In genomic region chr15:80452425-80452824, GRCm38 (mm10) we compare ENCODE assay signal across 17 mouse cellular contexts.
DNase-seq lines count a peak whose midpoint lies in the region; ATAC-seq and TF ChIP-seq lines count a peak whose summit lies in the region.
"Had no signal": no experiment of that assay in that cellular context is flagged by ENCODE, and none has a peak within 500 bp of the region (broad histone marks: within the 10 kb centered on the region; RNA-seq: fewer than 3 reads in every experiment).

No protein-coding gene starts in this region.

- dilution Hi-C loops in CH12.LX (cut with MboI; ENCODE audit: extremely low pct_ligation_motif_present, extremely low pct_unique_long_range_greater_than_20kb, low sequenced_read_pairs): no loop called here

- H3K4me2 ChIP-seq in heart, embryonic 13.5 days: peak overlapping the region; percentile 51
- H3K4me2 ChIP-seq in intestine, embryonic 15.5 days (replicated peaks): peak overlapping the region; percentile 19; the same call in 1 of the 2 replicates
- H3K4me2 ChIP-seq in intestine, embryonic 16.5 days (ENCODE audit: low read depth, low read length): no peak overlapping the region
- peak overlapping the region; percentile 48 for H3K4me2 ChIP-seq in CH12.LX (ENCODE audit: insufficient read depth, low read depth, poor library complexity, severe bottlenecking)
- H3K4me2 ChIP-seq in embryonic facial prominence, embryonic 13.5 days: 0 out of 2 replicates have a peak overlapping the region, but pooled peaks have one; percentile 14
- H3K4me2 ChIP-seq: forebrain, embryonic 13.5 days; liver, embryonic 15.5 days had no signal

- no peak for TF ChIP-seq CTCF in heart, adult 2 months (IDR thresholded peaks at IDR 0.05)
- no peak for TF ChIP-seq CTCF in CH12.LX (conservative IDR thresholded peaks at IDR 0.05 in 1 of 2, IDR thresholded peaks at IDR 0.05 in 1 of 2; ENCODE audit: low read depth in 2 of 2, low read length in 2 of 2)

- TF ChIP-seq POLR2A in heart, adult 2 months (IDR thresholded peaks at IDR 0.05; ENCODE audit: insufficient read depth, low read depth, low read length): no peak
- TF ChIP-seq POLR2A in CH12.LX (IDR thresholded peaks at IDR 0.05; ENCODE audit: low read depth, low read length): no peak

- no peak overlapping the region for H3K27ac ChIP-seq in heart, embryonic 13.5 days (replicated peaks)
- H3K27ac ChIP-seq in heart, adult 2 months: no peak overlapping the region
- H3K27ac ChIP-seq in intestine, embryonic 15.5 days: no peak overlapping the region
- H3K27ac ChIP-seq in intestine, embryonic 16.5 days (ENCODE audit: low read length): no peak overlapping the region
- H3K27ac ChIP-seq in CH12.LX (ENCODE audit: insufficient read depth, low read depth): no peak overlapping the region
- H3K27ac ChIP-seq in embryonic facial prominence, embryonic 13.5 days: no peak overlapping the region
- H3K27ac ChIP-seq: forebrain, embryonic 13.5 days; liver, embryonic 15.5 days had no signal

- H3K9me3 ChIP-seq in heart, embryonic 13.5 days: peaks cover 4% of the 10 kb centered on the region; the same call in 1 of the 2 replicates
- H3K9me3 ChIP-seq in intestine, embryonic 15.5 days: no peaks in the 10 kb centered on the region
- H3K9me3 ChIP-seq in intestine, embryonic 16.5 days (ENCODE audit: control insufficient read depth, low read length): no peaks in the 10 kb centered on the region
- H3K9me3 ChIP-seq in CH12.LX (replicated peaks; ENCODE audit: low read length): peaks cover 4% of the 10 kb centered on the region
- no peaks in the 10 kb centered on the region for H3K9me3 ChIP-seq in embryonic facial prominence, embryonic 13.5 days
- H3K9me3 ChIP-seq: forebrain, embryonic 13.5 days; liver, embryonic 15.5 days had no signal

- peaks cover 49% of the 10 kb centered on the region for H3K27me3 ChIP-seq in heart, embryonic 13.5 days (replicated peaks)
- no peaks in the 10 kb centered on the region for H3K27me3 ChIP-seq in heart, adult 2 months (ENCODE audit: control insufficient read depth, insufficient read depth, low read length)
- H3K27me3 ChIP-seq in intestine, embryonic 15.5 days (replicated peaks): no peaks in the 10 kb centered on the region
- no peaks in the 10 kb centered on the region for H3K27me3 ChIP-seq in intestine, embryonic 16.5 days (replicated peaks; ENCODE audit: control insufficient read depth, insufficient read depth, low read length)
- H3K27me3 ChIP-seq in CH12.LX (replicated peaks): peaks cover 2% of the 10 kb centered on the region
- no peaks in the 10 kb centered on the region for H3K27me3 ChIP-seq in embryonic facial prominence, embryonic 13.5 days
- H3K27me3 ChIP-seq: liver, embryonic 15.5 days had no signal

- no peak overlapping the region for H3K9ac ChIP-seq in heart, embryonic 13.5 days
- no peak overlapping the region for H3K9ac ChIP-seq in heart, adult 2 months (ENCODE audit: low read depth, low read length)
- no peak overlapping the region for H3K9ac ChIP-seq in intestine, embryonic 15.5 days
- H3K9ac ChIP-seq in intestine, embryonic 16.5 days (ENCODE audit: low read depth, low read length): no peak overlapping the region
- H3K9ac ChIP-seq in CH12.LX (ENCODE audit: insufficient read depth, low read depth): no peak overlapping the region
- H3K9ac ChIP-seq in embryonic facial prominence, embryonic 13.5 days: 0 out of 2 replicates have a peak overlapping the region, but pooled peaks have one; percentile 21
- H3K9ac ChIP-seq: forebrain, embryonic 13.5 days; liver, embryonic 15.5 days had no signal

- intact Hi-C loops in heart, adult 2 months (cut with DNase I): no loop called here

- TF ChIP-seq EP300 in heart, adult 2 months (IDR thresholded peaks at IDR 0.05; ENCODE audit: insufficient read depth, low read depth, low read length): no peak
- no peak for TF ChIP-seq EP300 in CH12.LX (IDR thresholded peaks at IDR 0.05; ENCODE audit: low read length)

- no peaks in the 10 kb centered on the region for H3K4me1 ChIP-seq in heart, embryonic 13.5 days
- H3K4me1 ChIP-seq in heart, adult 2 months (ENCODE audit: control insufficient read depth, insufficient read depth, low read length): no peaks in the 10 kb centered on the region
- H3K4me1 ChIP-seq in intestine, embryonic 15.5 days (replicated peaks): no peaks in the 10 kb centered on the region
- no peaks in the 10 kb centered on the region for H3K4me1 ChIP-seq in intestine, embryonic 16.5 days (ENCODE audit: control insufficient read depth, insufficient read depth, low read length)
- H3K4me1 ChIP-seq in CH12.LX (ENCODE audit: control insufficient read depth in 1 of 2, insufficient read depth in 2 of 2): peaks cover 2 to 3% of the 10 kb centered on the region in 2 experiments; a peak in 1 of 4 replicates
- 0 out of 2 replicates have a peak, but pooled peaks cover 6% of the 10 kb centered on the region for H3K4me1 ChIP-seq in embryonic facial prominence, embryonic 13.5 days
- H3K4me1 ChIP-seq: forebrain, embryonic 13.5 days; liver, embryonic 15.5 days had no signal

- ATAC-seq in heart, embryonic 13.5 days (ENCODE audit: extremely low read depth, insufficient number of reproducible peaks, low FRiP score, low TSS enrichment): no peak
- ATAC-seq in intestine, embryonic 15.5 days: no peak
- no peak for ATAC-seq in intestine, embryonic 16.5 days
- no peak for ATAC-seq in embryonic facial prominence, embryonic 13.5 days (ENCODE audit: insufficient number of reproducible peaks, insufficient read depth, low FRiP score, low TSS enrichment, low read depth)
- no peak for ATAC-seq in monocyte, adult 5-6 weeks (replicated peaks; ENCODE audit: insufficient number of reproducible peaks, low FRiP score, low TSS enrichment, poor library complexity, severe bottlenecking)
- ATAC-seq: forebrain, embryonic 13.5 days; inflammation-experienced regulatory T-cells, adult 6 months had no signal

- DNase-seq in heart, adult 2 months: no peak
- no peak for DNase-seq in CH12.LX (ENCODE audit: extremely low read depth)
- DNase-seq in adrenal gland, postnatal 36 days: no peak
- DNase-seq: adrenal gland, postnatal 25 days; cerebellum, adult 9-10 months; layer of hippocampus, postnatal 36 days; lung, postnatal 10 days; thymus, postnatal 4 days had no signal

- in situ Hi-C loops in CH12.LX (cut with MboI; ENCODE audit: low pct_ligation_motif_present, low pct_unique_long_range_greater_than_20kb, low sequenced_read_pairs): no loop called here

- H3K36me3 ChIP-seq in heart, embryonic 13.5 days: no peaks in the 10 kb centered on the region
- H3K36me3 ChIP-seq in heart, adult 2 months (ENCODE audit: control insufficient read depth, insufficient read depth, low read length): no peaks in the 10 kb centered on the region
- no peaks in the 10 kb centered on the region for H3K36me3 ChIP-seq in intestine, embryonic 15.5 days
- no peaks in the 10 kb centered on the region for H3K36me3 ChIP-seq in intestine, embryonic 16.5 days (ENCODE audit: control insufficient read depth, insufficient read depth, low read length)
- no peaks in the 10 kb centered on the region for H3K36me3 ChIP-seq in CH12.LX (replicated peaks in 1 of 2; ENCODE audit: control insufficient read depth in 1 of 2, insufficient read depth in 1 of 2, low read length in 1 of 2)
- no peaks in the 10 kb centered on the region for H3K36me3 ChIP-seq in embryonic facial prominence, embryonic 13.5 days
- H3K36me3 ChIP-seq: liver, embryonic 15.5 days had no signal

- H3K79me2 ChIP-seq in heart, adult 2 months (replicated peaks; ENCODE audit: control insufficient read depth, insufficient read depth, low read length): no peaks in the 10 kb centered on the region
- H3K79me2 ChIP-seq in CH12.LX (replicated peaks; ENCODE audit: control insufficient read depth, extremely low read depth, insufficient read depth, poor library complexity, severe bottlenecking): no peaks in the 10 kb centered on the region

- 28% methylated on average over 16 of the region's 16 CpGs for WGBS in heart, embryonic 13.5 days
- WGBS in heart, adult 2 months: 45% methylated on average over 16 of the region's 16 CpGs
- WGBS in intestine, embryonic 15.5 days: 42% methylated on average over 16 of the region's 16 CpGs
- WGBS in intestine, embryonic 16.5 days: 40% methylated on average over 16 of the region's 16 CpGs
- WGBS in embryonic facial prominence, embryonic 13.5 days: 31% methylated on average over 16 of the region's 16 CpGs

- TF ChIP-seq RAD21 in CH12.LX (IDR thresholded peaks at IDR 0.05; ENCODE audit: low read depth, low read length): no peak

- H3K4me3 ChIP-seq in heart, embryonic 13.5 days: peak overlapping the region; percentile 16
- H3K4me3 ChIP-seq in heart, adult 2 months: no peak overlapping the region
- no peak overlapping the region for H3K4me3 ChIP-seq in intestine, embryonic 15.5 days (replicated peaks)
- H3K4me3 ChIP-seq in intestine, embryonic 16.5 days (ENCODE audit: low read length): no peak overlapping the region
- no peak overlapping the region for H3K4me3 ChIP-seq in CH12.LX (replicated peaks in 1 of 3; ENCODE audit: low read depth in 2 of 3, low read length in 2 of 3, poor library complexity in 1 of 3)
- H3K4me3 ChIP-seq in embryonic facial prominence, embryonic 13.5 days: no peak overlapping the region
- H3K4me3 ChIP-seq: forebrain, embryonic 13.5 days; liver, embryonic 15.5 days; megakaryocyte, embryonic 14.5 days had no signal

TF ChIP-seq in CH12.LX, 34 proteins besides CTCF, POLR2A, EP300 and RAD21:
- TF ChIP-seq RCOR1 (conservative IDR thresholded peaks at IDR 0.05; ENCODE audit: low read depth, low read length) (no peak), ETS1 (conservative IDR thresholded peaks at IDR 0.05; ENCODE audit: low read depth, low read length) (no peak), TBP (conservative IDR thresholded peaks at IDR 0.05; ENCODE audit: low read depth, low read length) (peak; percentile 96), MAX (IDR thresholded peaks at IDR 0.05; ENCODE audit: low read length) (no peak), JUN (IDR thresholded peaks at IDR 0.05; ENCODE audit: insufficient read depth, low read depth, low read length) (no peak), BHLHE40 (IDR thresholded peaks at IDR 0.05; ENCODE audit: low read depth, low read length) (no peak), HCFC1 (IDR thresholded peaks at IDR 0.05; ENCODE audit: low read depth, low read length) (no peak), UBTF (IDR thresholded peaks at IDR 0.05; ENCODE audit: low read depth, low read length) (peak; percentile 100), IRF4 (IDR thresholded peaks at IDR 0.05; ENCODE audit: low read depth, low read length) (peak; percentile 50; the same call in 1 of the 2 replicates), GABPA (IDR thresholded peaks at IDR 0.05; ENCODE audit: insufficient replicate concordance, low read depth, low read length) (no peak)
